Mouse (Mus musculus): Measurements from ENCODE around the gene Pclo. TPM values are rescaled to one million over a fixed set of nuclear protein-coding genes. Genes with fewer than 3 reads are reported as not detected.

Gene Pclo
- 0.38 TPM for polyA plus RNA-seq (2014; fragmentation: Illumina TruSeq; extraction: RNeasy Lipid Tissue Mini Kit (QIAGEN cat#74804); ENCODE audit: insufficient read depth, low read depth, low replicate concordance)

DNA sequence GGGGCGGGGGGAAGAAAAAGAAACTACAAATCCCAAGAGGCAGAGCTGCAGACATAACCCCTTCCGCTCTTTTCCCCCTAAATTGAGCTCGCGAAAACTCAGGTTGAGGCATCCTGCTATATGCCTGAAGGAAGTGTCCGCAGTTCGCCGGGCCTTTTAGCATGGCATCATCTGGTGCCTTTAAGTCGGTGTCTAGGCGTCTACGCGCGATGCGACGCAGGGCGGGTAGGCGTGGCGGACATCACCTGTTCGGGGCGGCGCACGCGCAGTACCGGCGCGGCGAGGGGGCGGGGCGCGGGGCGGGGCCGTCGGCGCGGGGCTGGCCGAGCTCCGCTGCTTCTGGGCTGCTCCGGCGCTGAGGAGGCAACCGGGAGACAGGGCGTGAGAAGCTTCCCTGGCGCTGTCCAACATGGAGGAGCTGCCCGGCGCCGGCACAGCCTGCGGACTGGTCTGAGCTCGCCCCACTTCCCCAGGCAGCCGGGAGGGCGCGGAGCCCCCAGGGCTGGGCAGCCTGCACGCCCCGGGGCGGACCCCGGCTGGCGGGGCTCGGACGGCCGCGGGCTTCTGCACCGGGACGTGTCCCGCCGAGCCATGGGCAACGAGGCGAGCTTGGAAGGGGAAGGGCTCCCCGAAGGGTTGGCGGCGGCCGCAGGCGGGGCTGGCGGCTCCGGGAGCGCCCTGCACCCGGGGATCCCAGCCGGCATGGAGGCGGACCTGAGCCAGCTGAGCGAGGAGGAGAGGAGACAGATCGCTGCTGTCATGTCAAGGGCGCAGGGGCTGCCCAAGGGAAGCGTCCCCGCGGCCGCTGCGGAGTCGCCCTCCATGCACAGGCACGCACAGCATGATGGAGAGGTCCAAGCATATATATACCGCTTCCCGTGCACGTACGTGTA lies at the start of gene Pclo:
Gene Pclo (plus strand): TSS at position 288 of the 893 bp plus-strand sequence.

